Mouse (Mus musculus) neutrophil, adult 5-6 weeks (primary cell): ENCODE data around the gene Osbpl3. TPM values are rescaled to one million over a fixed set of nuclear protein-coding genes. Genes with fewer than 3 reads are reported as not detected.
A peak's percentile ranks its signal among the peaks of the same experiment; 100 is the strongest.
"Not testable (repeated sequence)": the region's sequence is repeated elsewhere in the genome, so short reads cannot be mapped to it uniquely, and the experiment has no call there.

Experiments
- ATAC-seq: fragments of 151-379, 151-347 bp; 2 replicates; pipeline ENCODE4 v1.8.0; 2017; ENCODE audit warnings: mild to moderate bottlenecking, moderate TSS enrichment; ENCODE audit not compliant: insufficient number of reproducible peaks, poor library complexity, low FRiP score, severe bottlenecking; ENCODE audit errors: extremely low read depth
- total RNA-seq: library from RNA; stranded (forward); fragments of 200-1000 nt; gene quantifications from 2 replicates; pipeline ENCODE4 v1.2.3, GENCODE M21; 2017

Gene Osbpl3
- total RNA-seq, 1 experiment from 2014 or later: 2.7 TPM

- no peak for ATAC-seq
Observed at GRCm38 (mm10) chr6:50456706-50457105, 705 bp upstream of the Osbpl3 start.

GRCm38 (mm10) chr6:50455102-50455828 lies 736 bp downstream of the Osbpl3 start:
- ATAC-seq: no peak; the same call in 1 of the 2 replicates

GRCm38 (mm10) chr6:50453651-50454050 lies 2.4 kb downstream of the Osbpl3 start:
- no peak for ATAC-seq

- no peak for ATAC-seq
Observed at GRCm38 (mm10) chr6:50452220-50452619, 3.8 kb downstream of the Osbpl3 start.

GRCm38 (mm10) chr6:50445616-50446015 lies 10.4 kb downstream of the Osbpl3 start:
- ATAC-seq: no peak

GRCm38 (mm10) chr6:50440966-50441862 lies 14.8 kb downstream of the Osbpl3 start:
- no peak for ATAC-seq

GRCm38 (mm10) chr6:50440197-50440596 lies 15.8 kb downstream of the Osbpl3 start:
- ATAC-seq: no peak

GRCm38 (mm10) chr6:50438900-50439299 lies 17.1 kb downstream of the Osbpl3 start:
- ATAC-seq: not testable (repeated sequence)

GRCm38 (mm10) chr6:50437815-50438214 lies 18.2 kb downstream of the Osbpl3 start:
- no peak for ATAC-seq

- no peak for ATAC-seq
Observed at GRCm38 (mm10) chr6:50436661-50437060, 19.3 kb downstream of the Osbpl3 start.

GRCm38 (mm10) chr6:50432491-50432890 lies 23.5 kb downstream of the Osbpl3 start:
- ATAC-seq: no peak

GRCm38 (mm10) chr6:50429299-50429698 lies 26.7 kb downstream of the Osbpl3 start:
- ATAC-seq: no peak

- no peak for ATAC-seq
Observed at GRCm38 (mm10) chr6:50427051-50427732, 28.8 kb downstream of the Osbpl3 start.

GRCm38 (mm10) chr6:50426571-50426970 lies 29.4 kb downstream of the Osbpl3 start:
- no peak for ATAC-seq

GRCm38 (mm10) chr6:50424271-50424670 lies 31.7 kb downstream of the Osbpl3 start:
- no peak for ATAC-seq

- no peak for ATAC-seq
Observed at GRCm38 (mm10) chr6:50420413-50420812, 35.6 kb downstream of the Osbpl3 start.

- no peak for ATAC-seq
Observed at GRCm38 (mm10) chr6:50419518-50420290, 36.3 kb downstream of the Osbpl3 start.

- no peak for ATAC-seq
Observed at GRCm38 (mm10) chr6:50418951-50419350, 37.0 kb downstream of the Osbpl3 start.

GRCm38 (mm10) chr6:50416854-50417253 lies 39.1 kb downstream of the Osbpl3 start:
- ATAC-seq: peak; percentile 34; the same call in 1 of the 2 replicates
